Mouse (Mus musculus) kidney, adult 2 months (tissue): Measurements from ENCODE around the gene Efcab10. TPM values are rescaled to one million over a fixed set of nuclear protein-coding genes. Genes with fewer than 3 reads are reported as not detected.

Source experiments
- DNase-seq: peaks from one replicate; pipeline ENCODE4 v3.0.0; 2021
- H3K27ac ChIP-seq: fragments of 200-500 bp; 2 replicates; pipeline ENCODE4 v1.5.1; 2012; ENCODE audit warnings: low read depth, low read length, control low read depth, inconsistent platforms; ENCODE audit not compliant: insufficient read depth
- H3K27me3 ChIP-seq: fragments of 200-500 bp; replicated peaks from 2 replicates; pipeline ENCODE4 v1.6.1; 2012; ENCODE audit warnings: mild to moderate bottlenecking, moderate library complexity, low read length, inconsistent platforms; ENCODE audit not compliant: control insufficient read depth, insufficient read depth
- H3K36me3 ChIP-seq: fragments of 200-500 bp; 2 replicates; pipeline ENCODE4 v1.6.1; 2012; ENCODE audit warnings: mild to moderate bottlenecking, moderate library complexity, low read length, inconsistent platforms; ENCODE audit not compliant: control insufficient read depth, insufficient read depth
- H3K4me1 ChIP-seq: fragments of 200-500 bp; 2 replicates; pipeline ENCODE4 v1.6.1; 2011; ENCODE audit warnings: low read length; ENCODE audit not compliant: control insufficient read depth, insufficient read depth
- H3K4me3 ChIP-seq: fragments of 200-500 bp; 2 replicates; pipeline ENCODE4 v1.5.1; 2011; ENCODE audit warnings: mild to moderate bottlenecking, low read depth, low read length, control low read depth; ENCODE audit not compliant: insufficient read depth
- CTCF ChIP-seq: fragments of 200-500 bp; conservative IDR thresholded peaks from 2 replicates; pipeline ENCODE4 v1.5.1; 2011; ENCODE audit warnings: low read depth, mild to moderate bottlenecking, control low read depth, low read length, moderate library complexity, mixed read lengths; ENCODE audit not compliant: insufficient read depth, insufficient read length
- POLR2A ChIP-seq: fragments of 200-500 bp; IDR thresholded peaks from one replicate; pipeline ENCODE4 v1.6.1; 2011; ENCODE audit warnings: low read depth, low read length, control low read depth
- WGBS: fragments of 180-500 bp; shearing (Covaris S2); methylation state at CpG from one replicate; pipeline ENCODE4 v1.1.7; 2018; 5-methylcytosine and 5-hydroxymethylcytosine counted together
- polyA plus RNA-seq: library from polyadenylated mRNA; depleted of rRNA; stranded (reverse); fragments of >200 nt; gene quantifications from 2 replicates; pipeline ENCODE4 v1.2.3, GENCODE M21; 2012

Efcab10 gene
- polyA plus RNA-seq, 1 experiment, result 0.17 TPM

DNA sequence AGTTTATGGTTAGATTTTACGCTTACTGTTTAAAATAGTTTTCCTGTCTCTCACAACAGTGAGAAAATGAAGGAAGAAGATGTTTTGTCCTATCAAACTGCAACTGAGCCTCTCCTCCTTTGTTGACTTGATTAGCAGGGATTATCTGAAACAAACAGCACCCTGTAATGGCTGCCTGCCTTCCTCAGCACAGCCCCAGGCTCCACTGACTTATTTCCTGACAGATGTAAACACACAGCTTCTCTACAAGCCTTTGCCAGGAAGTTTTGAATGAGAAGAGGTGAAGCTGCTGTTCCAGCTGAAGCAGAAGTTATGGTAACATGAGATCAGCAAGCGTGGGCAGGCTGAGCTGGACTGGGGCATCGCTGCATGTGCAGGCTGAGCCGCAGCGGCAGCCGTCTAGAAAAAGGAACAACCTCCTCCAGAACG is 8.6 kb downstream of the Efcab10 start:
- H3K4me3 ChIP-seq, result no peak overlapping the region
- TF ChIP-seq CTCF (no peak), POLR2A (no peak)
- WGBS, result 23% methylated on average over 7 of the region's 7 CpGs

DNA sequence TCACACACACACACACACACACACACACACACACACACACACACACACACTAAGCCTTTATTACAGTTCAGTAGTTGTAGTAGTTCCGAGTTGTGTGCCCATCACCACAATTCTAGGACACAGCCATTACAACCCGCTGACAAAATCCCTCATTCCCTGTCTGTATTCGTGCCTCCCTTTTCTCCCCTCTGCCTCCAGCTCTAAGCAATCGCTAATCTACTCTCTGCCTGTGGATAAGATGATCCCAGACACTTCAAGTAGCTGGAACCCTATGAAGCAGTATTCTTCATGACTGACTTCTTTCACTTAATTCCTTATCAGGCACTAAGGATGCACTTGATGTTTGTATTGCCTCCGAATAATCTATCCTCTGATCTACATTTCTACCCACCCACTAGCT is 10.3 kb downstream of the Efcab10 start:
- Histone ChIP-seq H3K27ac (no peak overlapping the region), H3K27me3 (no peaks in the 10 kb centered on the region), H3K36me3 (no peaks in the 10 kb centered on the region), H3K4me3 (no peak overlapping the region), H3K4me1 (no peaks in the 10 kb centered on the region)
- 62% methylated on average over 5 of the region's 5 CpGs for WGBS
- no peak for TF ChIP-seq CTCF
- no peak for TF ChIP-seq POLR2A
- no peak for DNase-seq

More for the DNA sequence above, 8.6 kb downstream of the Efcab10 start:
- no peaks in the 10 kb centered on the region for H3K27me3 ChIP-seq
- H3K27ac ChIP-seq, result no peak overlapping the region
- DNase-seq, result no peak
- H3K36me3 ChIP-seq, result no peaks in the 10 kb centered on the region
- no peaks in the 10 kb centered on the region for H3K4me1 ChIP-seq

DNA sequence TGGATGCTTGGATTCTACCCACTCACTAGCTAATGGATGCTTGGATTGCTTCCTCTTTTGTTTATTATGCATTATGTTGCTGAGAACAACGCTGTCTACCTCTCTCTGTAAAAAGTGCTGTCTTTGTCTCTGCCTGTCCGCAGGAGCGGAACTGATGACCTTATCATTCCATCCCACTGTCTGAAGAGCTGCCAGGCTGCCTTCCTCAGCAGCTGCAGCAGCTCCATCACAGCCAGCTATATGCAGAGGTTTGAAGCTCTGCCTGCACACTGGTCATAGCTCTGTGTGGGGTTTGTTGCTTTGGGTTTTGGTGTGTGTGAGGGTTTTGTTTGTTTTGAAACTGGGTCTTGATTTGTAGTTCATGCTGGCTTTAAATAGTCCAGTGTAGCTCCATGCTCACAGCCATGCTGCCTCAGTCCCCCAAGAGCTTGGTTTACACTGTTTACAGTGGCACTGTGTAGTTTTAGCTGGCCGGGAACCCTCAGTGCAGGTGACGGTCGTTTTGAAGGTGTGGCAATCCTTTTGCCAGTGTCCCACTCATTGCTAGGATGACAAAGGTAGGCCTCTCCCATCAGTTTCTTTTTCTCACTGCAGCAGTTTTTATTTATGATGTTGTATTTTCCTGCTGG is 10.9 kb downstream of the Efcab10 start:
- Histone ChIP-seq H3K27ac (no peak overlapping the region), H3K4me3 (no peak overlapping the region), H3K4me1 (no peaks in the 10 kb centered on the region), H3K27me3 (no peaks in the 10 kb centered on the region), H3K36me3 (no peaks in the 10 kb centered on the region)
- no peak for DNase-seq
- 27% methylated on average over 6 of the region's 6 CpGs for WGBS
- no peak for TF ChIP-seq CTCF

DNA sequence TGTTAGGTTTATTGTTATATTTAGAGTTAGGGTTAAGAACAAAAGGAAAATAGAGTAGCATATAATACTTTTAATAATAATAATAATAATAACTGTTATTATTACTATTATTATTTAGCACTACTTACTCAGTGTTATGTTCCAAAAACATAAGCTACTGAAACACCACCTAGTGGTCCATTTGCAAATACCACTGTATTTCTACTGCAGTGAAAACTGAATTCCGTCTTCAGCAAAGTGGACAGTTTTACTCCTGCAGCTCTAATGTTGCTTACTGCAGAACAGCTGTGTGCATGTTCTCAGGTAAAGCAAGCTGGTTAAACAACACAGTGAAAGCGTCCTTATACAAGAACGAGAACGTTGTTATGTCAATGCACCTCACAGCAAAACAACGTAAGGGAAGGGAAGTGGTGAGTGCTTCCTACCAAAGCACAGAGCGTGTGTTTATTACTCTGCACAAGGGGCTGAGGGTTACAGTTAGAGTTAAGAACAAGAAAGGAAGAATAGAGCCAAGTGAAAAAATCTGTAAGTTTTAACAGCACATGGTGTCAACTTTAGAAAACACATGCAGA is 17.0 kb downstream of the Efcab10 start:
- no peaks in the 10 kb centered on the region for H3K27me3 ChIP-seq
- no peaks in the 10 kb centered on the region for H3K36me3 ChIP-seq
- no peak for DNase-seq
- H3K27ac ChIP-seq, result no peak overlapping the region
- H3K4me3 ChIP-seq, result no peak overlapping the region
- WGBS, result 52% methylated on average over 6 of the region's 6 CpGs
- no peaks in the 10 kb centered on the region for H3K4me1 ChIP-seq
- TF ChIP-seq CTCF, result no peak
- no peak for TF ChIP-seq POLR2A

DNA sequence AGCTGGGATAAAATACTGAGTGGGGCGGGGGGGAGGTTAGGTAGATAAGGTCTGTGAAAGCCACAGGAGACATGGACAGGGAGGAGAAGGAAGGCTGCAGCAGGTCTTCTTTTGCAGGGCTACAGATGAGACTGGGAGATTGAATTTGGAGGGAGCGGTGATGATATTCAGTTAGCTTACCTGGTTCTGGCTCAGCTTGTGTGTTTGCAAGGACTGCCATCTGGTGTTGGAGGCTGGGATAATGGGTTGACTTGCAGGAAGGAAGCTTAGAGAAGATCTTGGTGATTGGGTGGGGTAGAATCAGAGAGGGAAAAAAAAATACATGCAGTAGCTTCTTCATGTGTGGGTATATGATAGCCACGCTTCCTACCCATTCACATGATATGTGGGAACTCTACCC is 29.7 kb downstream of the Efcab10 start:
- TF ChIP-seq POLR2A (no peak), CTCF (peak; percentile 79)
- WGBS, result 28% methylated on average over 3 of the region's 3 CpGs

DNA sequence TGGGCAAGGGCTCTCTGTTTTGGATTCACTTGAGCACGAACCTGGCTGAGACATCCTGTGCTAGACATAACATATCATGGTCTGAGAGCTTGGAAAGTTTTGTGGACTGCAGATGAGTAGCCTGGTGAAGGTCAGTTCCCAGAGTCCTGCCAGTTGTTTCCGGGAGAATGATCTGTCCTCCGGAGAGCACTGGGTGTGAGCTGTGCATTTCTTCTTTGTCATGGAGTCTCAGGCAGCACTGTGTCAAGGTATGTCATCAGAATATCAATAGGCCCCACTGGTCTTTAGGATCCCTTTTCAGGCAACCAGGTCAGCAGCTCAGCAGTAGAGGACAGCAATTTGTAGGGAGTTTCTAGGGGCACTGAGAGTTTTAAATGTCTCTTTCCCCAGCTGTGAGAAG is 32.6 kb downstream of the Efcab10 start:
- no peak for DNase-seq
- H3K4me3 ChIP-seq, result no peak overlapping the region
- TF ChIP-seq POLR2A (no peak), CTCF (no peak)
- no peaks in the 10 kb centered on the region for H3K27me3 ChIP-seq
- no peak overlapping the region for H3K27ac ChIP-seq
- 0 out of 2 replicates have a peak, but pooled peaks cover 3% of the 10 kb centered on the region for H3K4me1 ChIP-seq
- WGBS, result 32% methylated on average over 3 of the region's 3 CpGs
- H3K36me3 ChIP-seq, result no peaks in the 10 kb centered on the region

More for the DNA sequence above, 29.7 kb downstream of the Efcab10 start:
- H3K36me3 ChIP-seq, result no peaks in the 10 kb centered on the region
- DNase-seq, result peak; percentile 46
- no peaks in the 10 kb centered on the region; the same call in 1 of the 2 replicates for H3K27me3 ChIP-seq
- H3K4me3 ChIP-seq, result no peak overlapping the region
- H3K27ac ChIP-seq, result no peak overlapping the region
- no peaks in the 10 kb centered on the region for H3K4me1 ChIP-seq

DNA sequence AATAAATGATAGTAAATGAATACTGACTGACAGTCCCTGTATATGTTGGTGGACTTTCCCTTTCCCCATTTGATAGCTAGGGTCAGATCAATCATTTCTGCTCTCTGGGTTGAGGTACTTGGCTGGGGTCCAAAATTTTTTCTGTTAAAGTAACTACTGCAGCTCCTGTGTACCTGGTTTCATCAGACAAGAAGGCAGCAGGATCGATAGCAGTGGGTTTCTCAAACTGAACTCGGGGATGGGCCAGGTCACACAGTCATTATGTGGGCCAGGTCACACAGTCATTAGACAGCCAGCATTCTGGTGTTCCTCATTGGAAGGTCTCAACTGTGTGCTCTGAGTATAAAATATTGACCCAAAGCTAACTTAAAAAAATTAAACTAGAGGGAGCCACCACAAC is 33.1 kb downstream of the Efcab10 start:
- WGBS, result 69% methylated on average over 2 of the region's 2 CpGs
- TF ChIP-seq CTCF (no peak), POLR2A (no peak)
- Histone ChIP-seq H3K4me1 (0 out of 2 replicates have a peak, but pooled peaks cover 3% of the 10 kb centered on the region), H3K36me3 (no peaks in the 10 kb centered on the region), H3K27me3 (no peaks in the 10 kb centered on the region), H3K27ac (no peak overlapping the region), H3K4me3 (no peak overlapping the region)
- no peak for DNase-seq
